Mouse (Mus musculus): ENCODE results near the gene Ltbp4. TPM values are rescaled to one million over a fixed set of nuclear protein-coding genes. Genes with fewer than 3 reads are reported as not detected.

Ltbp4 gene
- total and polyA plus RNA-seq, 3 experiments, result 2.9 to 14.2 TPM; not detected in 1

- Histone ChIP-seq H3K4me3 (ENCODE audit: control insufficient read depth in 1 of 2, insufficient read depth in 1 of 2, low read depth in 2 of 2, low read length in 2 of 2) (no peak overlapping the region), H3K9me3 (replicated peaks; ENCODE audit: insufficient read depth, low read length) (no peaks in the 10 kb centered on the region), H3K27ac (ENCODE audit: control insufficient read depth, low read depth, low read length) (no peak overlapping the region), H3K9ac (ENCODE audit: control insufficient read depth, low read depth, low read length, poor library complexity, severe bottlenecking) (no peak overlapping the region), H3K27me3 (ENCODE audit: control insufficient read depth in 1 of 2, insufficient read depth in 2 of 2, low read length in 2 of 2) (no peaks in the 10 kb centered on the region), H3K36me3 (ENCODE audit: control insufficient read depth in 1 of 2, insufficient read depth in 2 of 2, low read length in 2 of 2) (no peaks in the 10 kb centered on the region), H3K4me1 (ENCODE audit: control insufficient read depth in 1 of 2, insufficient read depth in 2 of 2, low read length in 2 of 2) (no peaks in the 10 kb centered on the region), H3K79me2 (ENCODE audit: control insufficient read depth, insufficient read depth, low read length, poor library complexity) (no peaks in the 10 kb centered on the region)
- no peak for TF ChIP-seq POLR2A (IDR thresholded peaks at IDR 0.05; ENCODE audit: control insufficient read depth in 1 of 2, insufficient read depth in 1 of 2, low read depth in 1 of 2, low read length in 2 of 2, poor library complexity in 1 of 2)
- DNase-seq (ENCODE audit: low read depth, low spot score), result no peak
Observed at GRCm38 (mm10) chr7:27310996-27311535, 26.4 kb downstream of the Ltbp4 start.

GRCm38 (mm10) chr7:27310306-27310705, 27.2 kb downstream of the Ltbp4 start:
- H3K36me3 ChIP-seq (ENCODE audit: control insufficient read depth in 1 of 2, insufficient read depth in 2 of 2, low read length in 2 of 2), result no peaks in the 10 kb centered on the region
- H3K4me1 ChIP-seq (ENCODE audit: control insufficient read depth in 1 of 2, insufficient read depth in 2 of 2, low read length in 2 of 2), result no peaks in the 10 kb centered on the region
- H3K79me2 ChIP-seq (ENCODE audit: control insufficient read depth, insufficient read depth, low read length, poor library complexity), result no peaks in the 10 kb centered on the region
- no peak overlapping the region for H3K4me3 ChIP-seq (ENCODE audit: control insufficient read depth in 1 of 2, insufficient read depth in 1 of 2, low read depth in 2 of 2, low read length in 2 of 2)
- TF ChIP-seq POLR2A (IDR thresholded peaks at IDR 0.05; ENCODE audit: control insufficient read depth in 1 of 2, insufficient read depth in 1 of 2, low read depth in 1 of 2, low read length in 2 of 2, poor library complexity in 1 of 2) (no peak), HCFC1 (IDR thresholded peaks at IDR 0.05; ENCODE audit: low read depth, low read length) (no peak), ETS1 (IDR thresholded peaks at IDR 0.05; ENCODE audit: low read depth, low read length) (no peak), ZMIZ1 (IDR thresholded peaks at IDR 0.05; ENCODE audit: low read depth, low read length) (no peak), RCOR1 (IDR thresholded peaks at IDR 0.05; ENCODE audit: low read depth, low read length) (no peak), TBP (IDR thresholded peaks at IDR 0.05; ENCODE audit: low read depth, low read length) (no peak)
- no peak for DNase-seq (ENCODE audit: low read depth, low spot score)
- H3K9me3 ChIP-seq (replicated peaks; ENCODE audit: insufficient read depth, low read length), result no peaks in the 10 kb centered on the region
- no peak overlapping the region for H3K9ac ChIP-seq (ENCODE audit: control insufficient read depth, low read depth, low read length, poor library complexity, severe bottlenecking)
- no peak overlapping the region for H3K27ac ChIP-seq (ENCODE audit: control insufficient read depth, low read depth, low read length)
- no peaks in the 10 kb centered on the region for H3K27me3 ChIP-seq (ENCODE audit: control insufficient read depth in 1 of 2, insufficient read depth in 2 of 2, low read length in 2 of 2)

GRCm38 (mm10) chr7:27309832-27310231, 27.7 kb downstream of the Ltbp4 start:
- Histone ChIP-seq H3K79me2 (ENCODE audit: control insufficient read depth, insufficient read depth, low read length, poor library complexity) (no peaks in the 10 kb centered on the region), H3K9me3 (replicated peaks; ENCODE audit: insufficient read depth, low read length) (no peaks in the 10 kb centered on the region), H3K36me3 (ENCODE audit: control insufficient read depth in 1 of 2, insufficient read depth in 2 of 2, low read length in 2 of 2) (no peaks in the 10 kb centered on the region), H3K9ac (ENCODE audit: control insufficient read depth, low read depth, low read length, poor library complexity, severe bottlenecking) (no peak overlapping the region), H3K27me3 (ENCODE audit: control insufficient read depth in 1 of 2, insufficient read depth in 2 of 2, low read length in 2 of 2) (no peaks in the 10 kb centered on the region), H3K4me1 (ENCODE audit: control insufficient read depth in 1 of 2, insufficient read depth in 2 of 2, low read length in 2 of 2) (no peaks in the 10 kb centered on the region), H3K27ac (ENCODE audit: control insufficient read depth, low read depth, low read length) (no peak overlapping the region), H3K4me3 (ENCODE audit: control insufficient read depth in 1 of 2, insufficient read depth in 1 of 2, low read depth in 2 of 2, low read length in 2 of 2) (no peak overlapping the region)
- DNase-seq (ENCODE audit: low read depth, low spot score), result no peak
- no peak for TF ChIP-seq TCF12 (IDR thresholded peaks at IDR 0.05; ENCODE audit: low read depth, low read length)
- TF ChIP-seq ZNF384 (IDR thresholded peaks at IDR 0.05; ENCODE audit: low read depth, low read length), result 0 out of 2 replicates have a peak, but pooled peaks have one; percentile 23
